Mouse (Mus musculus) heart, adult 2 months (tissue): Measurements from ENCODE around the gene Ampd3. TPM values are rescaled to one million over a fixed set of nuclear protein-coding genes. Genes with fewer than 3 reads are reported as not detected.

Experiments used
- DNase-seq, 2 experiments: peaks; one replicate each; pipeline ENCODE4 v3.0.0; 2021
- H3K27ac ChIP-seq: fragments of 200-600 bp; 2 replicates; pipeline ENCODE4 v1.8.1; 2022
- H3K27me3 ChIP-seq: fragments of 200-500 bp; 2 replicates; pipeline ENCODE4 v1.6.1; 2012; ENCODE audit warnings: mild to moderate bottlenecking, low read length, inconsistent platforms, mixed read lengths; ENCODE audit not compliant: control insufficient read depth, insufficient read depth
- H3K36me3 ChIP-seq: fragments of 200-500 bp; 2 replicates; pipeline ENCODE4 v1.6.1; 2012; ENCODE audit warnings: low read length, inconsistent platforms; ENCODE audit not compliant: control insufficient read depth, insufficient read depth
- H3K4me1 ChIP-seq: fragments of 200-500 bp; 2 replicates; pipeline ENCODE4 v1.6.1; 2011; ENCODE audit warnings: low read length; ENCODE audit not compliant: control insufficient read depth, insufficient read depth
- H3K4me3 ChIP-seq: fragments of 200-600 bp; 2 replicates; pipeline ENCODE4 v1.8.1; 2022
- H3K79me2 ChIP-seq: fragments of 200-500 bp; replicated peaks from 2 replicates; pipeline ENCODE4 v1.6.1; 2012; ENCODE audit warnings: mild to moderate bottlenecking, inconsistent platforms, low read length, moderate library complexity, mixed read lengths; ENCODE audit not compliant: control insufficient read depth, insufficient read depth
- H3K9ac ChIP-seq: fragments of 200-500 bp; 2 replicates; pipeline ENCODE4 v1.6.1; 2012; ENCODE audit warnings: low read depth, mild to moderate bottlenecking, control low read depth, inconsistent platforms, low read length, mixed read lengths
- CTCF ChIP-seq: fragments of 200-600 bp; IDR thresholded peaks from 2 replicates; pipeline ENCODE4 v1.8.1; 2022; ENCODE audit warnings: antibody characterized with exemption, mild to moderate bottlenecking, moderate library complexity
- EP300 ChIP-seq: fragments of 200-500 bp; IDR thresholded peaks from 2 replicates; pipeline ENCODE4 v1.6.1; 2011; ENCODE audit warnings: low read depth, low read length, control low read depth; ENCODE audit not compliant: insufficient read depth
- POLR2A ChIP-seq: fragments of 200-500 bp; IDR thresholded peaks from 2 replicates; pipeline ENCODE4 v1.6.1; 2011; ENCODE audit warnings: mild to moderate bottlenecking, low read depth, low read length, control low read depth; ENCODE audit not compliant: insufficient read depth
- WGBS: fragments of 180-500 bp; shearing (Covaris S2); methylation state at CpG from one replicate; pipeline ENCODE4 v1.1.7; 2018; 5-methylcytosine and 5-hydroxymethylcytosine counted together
- intact Hi-C: fragments of 180-260 bp; cut with DNase I; formaldehyde crosslinking; loops from one replicate; pipeline ENCODE4 v1.15.1; 2025
- polyA plus RNA-seq: library from polyadenylated mRNA; depleted of rRNA; stranded (reverse); fragments of >200 nt; gene quantifications from 2 replicates; pipeline ENCODE4 v1.2.3, GENCODE M21; 2012
- total RNA-seq, 2 experiments: library from RNA; stranded (reverse); gene quantifications; 2 replicates each; pipeline ENCODE4 v1.2.3; 2021

Ampd3 gene
- total and polyA plus RNA-seq, 3 experiments: 29.9 to 43.6 (median 38.9) TPM

GRCm38 (mm10) chr7:110813983-110814382, 46.0 kb downstream of the Ampd3 start:
- no peak for DNase-seq
- Histone ChIP-seq H3K27ac (no peak overlapping the region), H3K9ac (no peak overlapping the region), H3K27me3 (no peaks in the 10 kb centered on the region), H3K79me2 (no peaks in the 10 kb centered on the region), H3K36me3 (peaks cover 6% of the 10 kb centered on the region), H3K4me1 (peaks cover 8% of the 10 kb centered on the region), H3K4me3 (no peak overlapping the region)
- no peak for TF ChIP-seq CTCF
- TF ChIP-seq EP300: no peak
- TF ChIP-seq POLR2A: no peak
- WGBS: 76% methylated on average over 1 of the region's 1 CpGs
- intact Hi-C loops: no loop called here

- peak; percentile 87 for TF ChIP-seq CTCF
- TF ChIP-seq POLR2A: no peak
- TF ChIP-seq EP300: no peak
- WGBS: 62% methylated on average over 5 of the region's 5 CpGs
- peaks cover 10% of the 10 kb centered on the region for H3K36me3 ChIP-seq
These were observed 48.0 kb downstream of the Ampd3 start for GRCm38 (mm10) chr7:110816037-110816436.

GRCm38 (mm10) chr7:110818206-110818605, 50.2 kb downstream of the Ampd3 start:
- DNase-seq: peak; percentile 51 to 67
- TF ChIP-seq EP300: 0 out of 2 replicates have a peak, but pooled peaks have one; percentile 20
- TF ChIP-seq POLR2A: no peak
- intact Hi-C loops: no loop called here

More at GRCm38 (mm10) chr7:110816037-110816436, 48.0 kb downstream of the Ampd3 start:
- peak in 1 of 2 experiments; percentile 49 for DNase-seq
- Histone ChIP-seq H3K27ac (no peak overlapping the region), H3K9ac (no peak overlapping the region), H3K4me1 (peaks cover 4% of the 10 kb centered on the region), H3K27me3 (no peaks in the 10 kb centered on the region), H3K4me3 (no peak overlapping the region), H3K79me2 (no peaks in the 10 kb centered on the region)
- intact Hi-C loops: loop anchor here (1.0 to 2.0 kb wide), 3 partner anchors 115 to 199 kb away; no protein-coding TSS in a partner anchor

GRCm38 (mm10) chr7:110818787-110819350, 50.9 kb downstream of the Ampd3 start:
- H3K4me3 ChIP-seq: no peak overlapping the region
- H3K36me3 ChIP-seq: peaks cover 11% of the 10 kb centered on the region
- no peak for DNase-seq
- peak overlapping the region; percentile 12; the same call in 1 of the 2 replicates for H3K27ac ChIP-seq
- H3K4me1 ChIP-seq: peaks cover 11% of the 10 kb centered on the region
- TF ChIP-seq POLR2A: no peak
- H3K9ac ChIP-seq: 0 out of 2 replicates have a peak overlapping the region, but pooled peaks have one; percentile 6
- WGBS: 48% methylated on average over 11 of the region's 11 CpGs
- no peaks in the 10 kb centered on the region for H3K79me2 ChIP-seq
- no peaks in the 10 kb centered on the region for H3K27me3 ChIP-seq
- intact Hi-C loops: no loop called here

More at GRCm38 (mm10) chr7:110818206-110818605, 50.2 kb downstream of the Ampd3 start:
- no peak overlapping the region for H3K4me3 ChIP-seq
- H3K27me3 ChIP-seq: no peaks in the 10 kb centered on the region
- no peaks in the 10 kb centered on the region for H3K79me2 ChIP-seq
- H3K36me3 ChIP-seq: peaks cover 11% of the 10 kb centered on the region
- 26% methylated on average over 6 of the region's 6 CpGs for WGBS
- H3K9ac ChIP-seq: no peak overlapping the region
- peaks cover 11% of the 10 kb centered on the region for H3K4me1 ChIP-seq
- peak overlapping the region; percentile 12; the same call in 1 of the 2 replicates for H3K27ac ChIP-seq

GRCm38 (mm10) chr7:110821068-110821467, 53.1 kb downstream of the Ampd3 start:
- intact Hi-C loops: no loop called here
- no peak overlapping the region for H3K4me3 ChIP-seq
- H3K4me1 ChIP-seq: peaks cover 9% of the 10 kb centered on the region
- no peaks in the 10 kb centered on the region for H3K27me3 ChIP-seq
- H3K79me2 ChIP-seq: no peaks in the 10 kb centered on the region
- H3K9ac ChIP-seq: peak overlapping the region; percentile 29; the same call in 1 of the 2 replicates
- DNase-seq: no peak
- TF ChIP-seq CTCF (peak; percentile 55), EP300 (no peak)
- H3K36me3 ChIP-seq: peaks cover 11% of the 10 kb centered on the region
- 37% methylated on average over 5 of the region's 5 CpGs for WGBS
- peak overlapping the region; percentile 41; the same call in 1 of the 2 replicates for H3K27ac ChIP-seq

GRCm38 (mm10) chr7:110821653-110822052, 53.6 kb downstream of the Ampd3 start:
- Histone ChIP-seq H3K79me2 (no peaks in the 10 kb centered on the region), H3K9ac (no peak overlapping the region), H3K27me3 (no peaks in the 10 kb centered on the region), H3K36me3 (peaks cover 11% of the 10 kb centered on the region), H3K4me1 (peaks cover 9% of the 10 kb centered on the region), H3K27ac (peak overlapping the region; percentile 41), H3K4me3 (no peak overlapping the region)
- TF ChIP-seq POLR2A: no peak
- TF ChIP-seq CTCF: no peak
- TF ChIP-seq EP300: no peak
- intact Hi-C loops: no loop called here
- 13% methylated on average over 3 of the region's 3 CpGs for WGBS
- DNase-seq: peak; percentile 59 to 70
